Mouse (Mus musculus) urinary bladder, postnatal 0 days (tissue): Measurements from ENCODE around the gene Ccdc126. TPM values are rescaled to one million over a fixed set of nuclear protein-coding genes. Genes with fewer than 3 reads are reported as not detected.

Experiments used
- polyA plus RNA-seq: library from polyadenylated mRNA; unstranded; fragments of >200 nt; fragmentation: Nextera tagmentation; extraction: Ambion mirVana; gene quantifications from 2 replicates; pipeline ENCODE4 v1.2.1, GENCODE M21; 2015

The Ccdc126 gene
- 12.0 and 14.3 TPM in 2 replicates for polyA plus RNA-seq

GRCm38 (mm10) chr6:49318966-49319594, at the start of gene Ccdc126:
TSS of gene Ccdc126 (plus strand) at chr6:49319274.

GRCm38 (mm10) chr6:49367159-49368054, 48.3 kb downstream of the Ccdc126 start, which contains the start of gene Fam221a:
TSS of gene Fam221a (plus strand) at chr6:49367739.

Other genes with a start within 250 kb of the Ccdc126 start
- gene Malsu1, start 245.5 kb upstream of the Ccdc126 start, polyA plus RNA-seq = 69.9 and 71.4 TPM in 2 replicates
- 29.3 and 33.9 TPM in 2 replicates for gene Igf2bp3, start 104.3 kb upstream of the Ccdc126 start, polyA plus RNA-seq
- 39.9 and 42.9 TPM in 2 replicates for gene Tra2a, start 55.2 kb upstream of the Ccdc126 start, polyA plus RNA-seq
- gene Fam221a, start 48.5 kb downstream of the Ccdc126 start, polyA plus RNA-seq = 2.7 and 2.9 TPM in 2 replicates
- gene Stk31, start 76.3 kb downstream of the Ccdc126 start, polyA plus RNA-seq = 0.10 TPM in 1 of 2 replicates, not detected in the other